Mouse (Mus musculus) olfactory bulb, adult 2 months (tissue): ENCODE measurements at regions not wholly inside any gene's neighbourhood (a gene's known extent, or its start where the extent isn't known, plus 50 kb on each side); places are given as distances from the start of the nearest gene placed in this dataset.

Experiments used
- CTCF ChIP-seq: fragments of 200-500 bp; IDR thresholded peaks from 2 replicates; pipeline ENCODE4 v1.5.1; 2012; ENCODE audit warnings: low read depth, mild to moderate bottlenecking, low read length, moderate library complexity; ENCODE audit not compliant: insufficient read depth
- POLR2A ChIP-seq: fragments of 200-500 bp; IDR thresholded peaks from 2 replicates; pipeline ENCODE4 v1.6.1; 2012; ENCODE audit warnings: mild to moderate bottlenecking, low read depth, low read length, moderate library complexity; ENCODE audit not compliant: insufficient read depth

DNA sequence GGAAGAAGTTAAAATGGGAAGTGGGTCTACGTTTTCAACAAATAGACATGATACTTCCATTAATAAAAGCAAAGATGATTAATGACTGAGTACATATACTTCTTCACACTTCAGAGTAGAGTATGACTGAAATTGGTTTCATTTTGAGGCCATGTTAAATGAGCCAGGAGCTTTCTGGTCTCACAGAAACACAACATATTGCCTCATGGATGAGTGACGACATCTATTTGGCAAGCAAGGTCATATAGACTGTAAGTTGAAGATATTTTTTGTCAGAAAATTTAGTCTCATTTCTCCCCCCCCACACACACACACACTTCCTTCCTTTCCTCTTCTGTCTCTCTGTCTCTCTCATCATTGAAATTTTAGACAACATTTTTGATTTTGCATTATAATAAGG is 354.0 kb downstream of the Atp6ap1l start:
- TF ChIP-seq CTCF = no peak
- no peak for TF ChIP-seq POLR2A
